Mouse (Mus musculus): ENCODE measurements at regions not wholly inside any gene's neighbourhood (a gene's known extent, or its start where the extent isn't known, plus 50 kb on each side); places are given as distances from the start of the nearest gene placed in this dataset.
"Not testable (repeated sequence)": the region's sequence is repeated elsewhere in the genome, so short reads cannot be mapped to it uniquely, and the experiment has no call there.

- DNase-seq (ENCODE audit: inconsistent ontology term): no peak
Measured at GRCm38 (mm10) chr10:54858075-54858474, 781.7 kb upstream of the Man1a start.

- DNase-seq (ENCODE audit: inconsistent ontology term): peak; percentile 4
Measured at GRCm38 (mm10) chr10:54841591-54841990, 765.2 kb upstream of the Man1a start.

- DNase-seq (ENCODE audit: inconsistent ontology term): peak; percentile 36
Measured at GRCm38 (mm10) chr10:54839008-54839407, 762.6 kb upstream of the Man1a start.

GRCm38 (mm10) chr10:54814604-54815122 lies 738.3 kb upstream of the Man1a start:
- peak; percentile 50 for DNase-seq (ENCODE audit: inconsistent ontology term)

DNA sequence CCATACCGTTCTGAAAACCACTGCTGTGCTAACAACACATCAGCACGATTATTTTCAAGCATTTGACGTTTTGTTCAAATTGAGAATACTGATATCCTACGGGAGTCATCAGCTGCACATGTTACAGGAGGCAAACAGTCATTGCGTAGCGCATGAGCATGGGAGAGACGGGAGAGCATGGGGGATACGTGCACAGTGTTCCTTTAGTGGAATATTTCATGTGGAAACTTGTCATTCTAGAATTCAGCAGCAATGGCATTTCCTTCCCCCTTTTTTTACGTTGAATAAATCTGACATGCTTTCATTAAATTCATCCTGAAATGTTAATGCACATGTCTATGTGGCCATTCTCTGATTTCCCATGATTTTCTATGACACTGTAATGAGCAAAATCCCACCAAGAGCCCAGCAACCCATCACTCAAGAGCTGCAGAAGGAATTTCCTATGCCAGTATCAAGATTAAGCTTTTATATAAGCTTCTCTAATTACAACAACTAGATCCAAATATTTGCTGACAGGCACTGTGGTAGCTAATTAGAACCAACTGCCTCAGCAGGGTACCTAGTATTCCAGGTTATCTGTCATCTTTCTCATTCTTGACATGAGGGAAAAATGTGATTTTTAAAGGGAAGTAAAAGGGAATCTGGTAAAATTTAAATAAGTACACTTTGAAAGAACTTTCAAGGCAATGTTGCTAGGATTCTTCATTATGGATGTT lies 723.2 kb upstream of the Man1a start:
- peak; percentile 12 for DNase-seq (ENCODE audit: inconsistent ontology term)

- DNase-seq (ENCODE audit: inconsistent ontology term): no peak
Measured at GRCm38 (mm10) chr10:54797306-54797705, 720.9 kb upstream of the Man1a start.

DNA sequence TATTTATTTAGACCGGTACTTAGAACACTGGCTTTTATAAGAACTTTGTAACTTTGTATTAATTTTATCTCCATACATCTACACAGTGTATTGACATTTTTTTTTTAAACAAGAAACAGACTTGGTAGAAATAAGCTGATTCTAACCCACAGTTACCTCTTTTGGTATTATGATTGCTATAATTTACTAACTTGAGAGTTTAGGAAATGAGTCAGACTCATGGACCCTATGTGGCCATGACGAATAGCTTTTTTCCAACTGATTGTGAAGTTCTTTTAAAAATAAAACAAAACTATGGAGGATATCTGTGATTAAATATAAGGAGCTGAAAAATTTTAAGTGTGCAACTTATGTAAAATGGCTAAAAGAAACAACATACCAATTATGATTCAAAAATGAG lies 684.7 kb upstream of the Man1a start:
- no peak for DNase-seq (ENCODE audit: inconsistent ontology term)

DNA sequence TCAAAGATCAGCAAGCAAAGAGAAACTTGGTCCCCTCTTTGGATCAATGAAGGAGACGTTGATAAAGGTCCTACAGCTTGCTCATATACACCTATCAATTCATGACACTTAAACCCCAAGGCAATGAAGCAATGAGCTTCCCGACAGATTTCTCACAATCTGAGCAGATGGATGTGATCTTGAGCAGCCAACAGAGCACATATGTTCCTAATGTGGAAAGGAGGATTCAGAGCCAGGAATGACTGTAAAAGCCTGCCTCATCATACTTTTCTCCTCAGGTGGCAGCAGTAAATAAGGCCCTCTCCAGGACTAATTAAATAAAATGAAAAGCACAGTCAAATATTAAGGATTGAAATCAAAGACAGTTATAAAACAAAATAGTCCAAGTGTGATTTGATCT lies 672.8 kb upstream of the Man1a start:
- DNase-seq (ENCODE audit: inconsistent ontology term): no peak

DNA sequence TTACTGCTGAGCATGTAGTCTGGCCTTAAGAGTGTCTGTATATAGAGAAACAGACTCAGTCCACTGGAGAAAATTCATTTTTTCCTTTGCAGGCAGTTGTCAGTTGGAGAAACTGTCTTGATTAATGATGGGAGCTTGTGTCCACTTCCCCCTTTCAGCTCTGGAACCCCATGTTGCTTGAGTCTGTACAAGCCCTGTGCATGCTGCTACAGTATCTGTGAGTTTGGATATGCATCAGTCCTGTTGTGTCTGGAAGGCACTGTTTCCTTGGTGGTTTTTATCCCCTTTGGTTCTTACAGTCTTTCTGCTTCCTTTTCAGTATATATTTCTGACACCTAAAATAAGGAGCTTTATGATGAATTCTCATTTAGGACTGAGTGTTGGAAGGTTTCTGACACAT lies 660.7 kb upstream of the Man1a start:
- no peak for DNase-seq (ENCODE audit: inconsistent ontology term)

DNA sequence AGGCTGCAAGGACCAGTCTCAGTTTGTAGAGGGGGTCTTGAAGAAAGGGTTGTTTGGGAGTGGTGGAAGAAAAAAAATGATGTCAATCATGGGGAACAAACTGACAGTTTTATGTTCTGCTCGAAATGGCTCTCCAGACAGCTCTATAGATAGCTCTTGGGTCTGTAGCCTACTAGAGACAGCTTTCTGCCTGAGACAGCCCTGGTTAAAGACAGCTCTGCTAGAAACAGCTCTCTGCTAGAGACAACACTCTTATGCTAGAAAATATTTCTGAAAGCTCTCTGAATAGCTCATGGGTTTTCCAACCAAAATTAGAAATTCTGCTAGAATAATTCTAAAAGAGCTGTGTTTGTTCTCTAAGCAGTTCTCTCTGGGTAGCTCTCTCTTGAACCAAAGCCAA lies 636.3 kb upstream of the Man1a start:
- no peak for DNase-seq (ENCODE audit: inconsistent ontology term)

DNA sequence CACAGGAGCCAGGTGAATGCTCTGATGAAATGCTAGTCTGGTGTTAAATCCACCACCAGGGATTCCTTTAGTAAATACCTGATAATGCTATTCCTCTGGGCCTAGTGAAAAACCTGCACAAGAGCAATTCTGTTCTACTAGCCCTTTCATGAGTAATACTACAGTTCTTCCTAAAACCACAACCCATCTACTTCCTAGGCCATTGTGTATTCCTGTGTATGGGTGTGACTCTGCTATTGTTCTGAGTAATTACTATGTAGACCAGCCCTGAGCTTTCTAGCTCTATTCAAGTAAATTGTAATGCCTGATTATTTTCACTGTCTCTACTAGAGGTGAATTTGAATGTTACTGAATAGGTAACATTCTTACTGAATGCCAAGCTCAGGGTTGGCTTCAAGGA lies 591.4 kb upstream of the Man1a start:
- not testable (repeated sequence) for DNase-seq (ENCODE audit: inconsistent ontology term)
